Comparison of ENCODE assay signal across 28 mouse cellular contexts in genomic region chr6:6816821-6817220, GRCm38 (mm10). TPM values are rescaled to one million over a fixed set of nuclear protein-coding genes. Genes with fewer than 3 reads are reported as not detected.
DNase-seq lines count a peak whose midpoint lies in the region; ATAC-seq lines count a peak whose summit lies in the region.
"Had no signal": no experiment of that assay in that cellular context is flagged by ENCODE, and none has a peak within 500 bp of the region (broad histone marks: within the 10 kb centered on the region; RNA-seq: fewer than 3 reads in every experiment).

No protein-coding gene starts in this region.

- no peak overlapping the region for H3K27ac ChIP-seq in forebrain, embryonic 13.5 days
- H3K27ac ChIP-seq in forebrain, embryonic 15.5 days (replicated peaks): no peak overlapping the region
- H3K27ac ChIP-seq: embryonic facial prominence, embryonic 15.5 days; heart, adult 2 months; heart, embryonic 15.5 days; kidney, postnatal 0 days; layer of hippocampus, adult 2 months; limb, embryonic 15.5 days; midbrain, embryonic 12.5 days; neural tube, embryonic 12.5 days had no signal

- no peak overlapping the region for H3K4me3 ChIP-seq in forebrain, embryonic 13.5 days
- H3K4me3 ChIP-seq in forebrain, embryonic 15.5 days: no peak overlapping the region
- H3K4me3 ChIP-seq: embryonic facial prominence, embryonic 15.5 days; heart, adult 2 months; heart, embryonic 15.5 days; layer of hippocampus, adult 2 months; limb, embryonic 15.5 days; midbrain, embryonic 12.5 days; neural tube, embryonic 12.5 days had no signal

- ATAC-seq in forebrain, embryonic 13.5 days: peak; percentile 25; the same call in 1 of the 2 replicates
- no peak for ATAC-seq in forebrain, embryonic 15.5 days (replicated peaks)
- ATAC-seq: CD4-positive, CD25-positive, alpha-beta regulatory T cell, adult 4 months; hindbrain, embryonic 16.5 days; lung, postnatal 0 days; Patski had no signal

- no peak overlapping the region for H3K9ac ChIP-seq in forebrain, embryonic 13.5 days
- no peak overlapping the region for H3K9ac ChIP-seq in forebrain, embryonic 15.5 days (replicated peaks)
- H3K9ac ChIP-seq: embryonic facial prominence, embryonic 15.5 days; heart, embryonic 15.5 days; limb, embryonic 15.5 days; midbrain, embryonic 12.5 days; neural tube, embryonic 12.5 days had no signal

- H3K27me3 ChIP-seq in forebrain, embryonic 13.5 days: no peaks in the 10 kb centered on the region
- H3K27me3 ChIP-seq in forebrain, embryonic 15.5 days: no peaks in the 10 kb centered on the region
- H3K27me3 ChIP-seq: heart, embryonic 15.5 days; limb, embryonic 15.5 days; midbrain, embryonic 12.5 days; neural tube, embryonic 12.5 days had no signal

- H3K4me2 ChIP-seq in forebrain, embryonic 13.5 days: no peak overlapping the region
- H3K4me2 ChIP-seq in forebrain, embryonic 15.5 days (replicated peaks): no peak overlapping the region
- H3K4me2 ChIP-seq: embryonic facial prominence, embryonic 15.5 days; heart, embryonic 15.5 days; limb, embryonic 15.5 days; midbrain, embryonic 12.5 days; neural tube, embryonic 12.5 days had no signal

- WGBS in forebrain, embryonic 13.5 days: 85% methylated on average over 6 of the region's 6 CpGs
- WGBS in forebrain, embryonic 15.5 days: 82% methylated on average over 6 of the region's 6 CpGs

- H3K4me1 ChIP-seq in forebrain, embryonic 13.5 days: peaks cover 11% of the 10 kb centered on the region; the same call in 1 of the 2 replicates
- no peaks in the 10 kb centered on the region; the same call in 1 of the 2 replicates for H3K4me1 ChIP-seq in forebrain, embryonic 15.5 days
- H3K4me1 ChIP-seq: embryonic facial prominence, embryonic 15.5 days; heart, embryonic 15.5 days; limb, embryonic 15.5 days; midbrain, embryonic 12.5 days had no signal

- no peaks in the 10 kb centered on the region for H3K9me3 ChIP-seq in forebrain, embryonic 13.5 days (replicated peaks)
- H3K9me3 ChIP-seq in forebrain, embryonic 15.5 days: no peaks in the 10 kb centered on the region
- H3K9me3 ChIP-seq: embryonic facial prominence, embryonic 15.5 days; heart, embryonic 15.5 days; limb, embryonic 15.5 days; midbrain, embryonic 12.5 days; neural tube, embryonic 12.5 days had no signal

- H3K36me3 ChIP-seq in forebrain, embryonic 13.5 days (ENCODE audit: poor library complexity, severe bottlenecking): no peaks in the 10 kb centered on the region
- H3K36me3 ChIP-seq in forebrain, embryonic 15.5 days: no peaks in the 10 kb centered on the region
- H3K36me3 ChIP-seq: embryonic facial prominence, embryonic 15.5 days; heart, embryonic 15.5 days; limb, embryonic 15.5 days; midbrain, embryonic 12.5 days; neural tube, embryonic 12.5 days had no signal

- peak; percentile 81 for DNase-seq in brain, adult 2 months (ENCODE audit: low read depth, low spot score)
- peak; percentile 25 to 39 for DNase-seq in left cerebral cortex, adult 9 months (ENCODE audit: low spot score in 2 of 2)
- DNase-seq in right cerebral cortex, postnatal 14 days: peak; percentile 11
- no peak for DNase-seq in embryo, embryonic 10 days (ENCODE audit: low spot score)
- no peak for DNase-seq in layer of hippocampus, adult 9-10 months (ENCODE audit: low spot score)
- DNase-seq: adrenal gland, postnatal 10 days; cerebellum, adult 11-12 months; cerebellum, postnatal 14 days; gastrocnemius, postnatal 25 days; heart, adult 2 months; heart, postnatal 4 days; kidney, adult 11 months; thymus, postnatal 25 days had no signal

RNA-seq across cellular contexts. Expression of gene Dlx6, which starts 46.3 kb away (rescaled TPM):
- polyA plus RNA-seq in forebrain, embryonic 13.5 days (2015; fragmentation: Nextera tagmentation; extraction: Ambion mirVana): 15.5 and 16.2 TPM in 2 replicates
- polyA plus RNA-seq in forebrain, embryonic 15.5 days (2015; fragmentation: Nextera tagmentation; extraction: Ambion mirVana): 13.2 and 14.7 TPM in 2 replicates
- polyA plus RNA-seq: CD4-positive, CD25-positive, alpha-beta regulatory T cell, adult 4 months; heart, adult 2 months; hindbrain, embryonic 16.5 days; kidney, postnatal 0 days; liver, embryonic 16.5 days; lung, postnatal 0 days; neural tube, embryonic 12.5 days; small intestine, adult 2 months had no signal

Comparison
In these comparisons a context has a peak if more than half of its experiments do, and no peak if none do; other contexts are left out.
1. DNase-seq: peak in brain, adult 2 months (single experiment), left cerebral cortex, adult 9 months (2 of 2) and right cerebral cortex, postnatal 14 days (single experiment); none in embryo, embryonic 10 days (single experiment) and layer of hippocampus, adult 9-10 months (single experiment).